Mouse (Mus musculus) lung, embryonic 14.5 days (tissue): ENCODE results near the gene Vmn1r127. TPM values are rescaled to one million over a fixed set of nuclear protein-coding genes. Genes with fewer than 3 reads are reported as not detected.
"Not testable (repeated sequence)": the region's sequence is repeated elsewhere in the genome, so short reads cannot be mapped to it uniquely, and the experiment has no call there.

Source experiments
- ATAC-seq: fragments of 200-750 bp; cut with Nextera tagmentation; 2 replicates; pipeline ENCODE4 v1.8.0; 2017; ENCODE audit warnings: mild to moderate bottlenecking, moderate TSS enrichment, moderate library complexity; ENCODE audit not compliant: insufficient read depth
- DNase-seq: peaks from one replicate; pipeline ENCODE4 v3.0.0-alpha.2; 2015
- H3K27ac ChIP-seq: fragments of 300-500 bp; sonication (generic); 2 replicates; pipeline ENCODE4 v1.5.1; 2014; ENCODE audit warnings: low read depth, mild to moderate bottlenecking, moderate library complexity
- H3K27me3 ChIP-seq: fragments of 300-500 bp; sonication (generic); 2 replicates; pipeline ENCODE4 v1.6.1; 2014; ENCODE audit warnings: low read length, control low read depth; ENCODE audit not compliant: insufficient read depth
- H3K36me3 ChIP-seq: fragments of 300-500 bp; sonication (generic); 2 replicates; pipeline ENCODE4 v1.6.1; 2014; ENCODE audit warnings: control low read depth; ENCODE audit not compliant: insufficient read depth
- H3K4me1 ChIP-seq: fragments of 300-500 bp; sonication (generic); 2 replicates; pipeline ENCODE4 v1.6.1; 2014; ENCODE audit warnings: antibody characterized with exemption, control low read depth; ENCODE audit not compliant: insufficient read depth
- H3K4me2 ChIP-seq: fragments of 300-500 bp; sonication (generic); 2 replicates; pipeline ENCODE4 v1.6.1; 2014; ENCODE audit warnings: mild to moderate bottlenecking
- H3K4me3 ChIP-seq: fragments of 300-500 bp; sonication (generic); 2 replicates; pipeline ENCODE4 v1.5.1; 2014; ENCODE audit warnings: low read depth, low read length
- H3K9ac ChIP-seq: fragments of 300-500 bp; sonication (generic); 2 replicates; pipeline ENCODE4 v1.6.1; 2014
- H3K9me3 ChIP-seq: fragments of 300-500 bp; sonication (generic); 2 replicates; pipeline ENCODE4 v1.6.1; 2016; ENCODE audit warnings: low read depth, low read length, control low read depth
- WGBS: fragments of 180-500 bp; shearing (Covaris S2); extraction: QIAGEN DNeasy Blood & Tissue Kit; methylation state at CpG from one replicate; pipeline ENCODE4 v1.1.7; 2014; 5-methylcytosine and 5-hydroxymethylcytosine counted together
- polyA plus RNA-seq: library from polyadenylated mRNA; unstranded; fragments of >200 nt; fragmentation: Nextera tagmentation; extraction: Ambion mirVana; gene quantifications from 2 replicates; pipeline ENCODE4 v1.2.1, GENCODE M21; 2014

Vmn1r127 gene
- polyA plus RNA-seq, result not detected in 2 replicates

- not testable (repeated sequence) for H3K9me3 ChIP-seq, H3K9ac ChIP-seq, H3K27me3 ChIP-seq, H3K27ac ChIP-seq, H3K4me1 ChIP-seq, DNase-seq, H3K4me2 ChIP-seq, ATAC-seq, H3K36me3 ChIP-seq, H3K4me3 ChIP-seq
- no CpG with 5 or more reads among the region's 3 CpGs for WGBS
Measured at GRCm38 (mm10) chr7:21319761-21320160, at the start of gene Vmn1r127. Vmn1r127 (minus strand) TSS chr7:21319861.

GRCm38 (mm10) chr7:21361191-21361590, 41.5 kb upstream of the Vmn1r127 start, which contains the start of gene Vmn1r129:
Vmn1r129 (minus strand) TSS chr7:21361291.
- not testable (repeated sequence) for H3K9ac ChIP-seq

GRCm38 (mm10) chr7:21349073-21349472, 29.4 kb upstream of the Vmn1r127 start, which contains the start of gene Vmn1r128:
Vmn1r128 (plus strand) TSS chr7:21349373.
- H3K4me1 ChIP-seq, H3K9ac ChIP-seq, H3K27ac ChIP-seq, H3K4me2 ChIP-seq, H3K27me3 ChIP-seq, H3K36me3 ChIP-seq, H3K4me3 ChIP-seq, DNase-seq, ATAC-seq, H3K9me3 ChIP-seq: not testable (repeated sequence)
- 66% methylated on average over 1 of the region's 1 CpGs for WGBS

More at GRCm38 (mm10) chr7:21361191-21361590, 41.5 kb upstream of the Vmn1r127 start, which contains the start of gene Vmn1r129:
- H3K27ac ChIP-seq, H3K4me2 ChIP-seq, H3K4me1 ChIP-seq, H3K9me3 ChIP-seq, H3K36me3 ChIP-seq, H3K4me3 ChIP-seq, ATAC-seq, DNase-seq, H3K27me3 ChIP-seq: not testable (repeated sequence)
- WGBS, result no CpG with 5 or more reads among the region's 1 CpGs

GRCm38 (mm10) chr7:21301367-21301766, 18.3 kb downstream of the Vmn1r127 start, which contains the start of gene Vmn1r126:
Vmn1r126 (minus strand) TSS chr7:21301467.
- H3K27me3 ChIP-seq, H3K4me2 ChIP-seq, DNase-seq, H3K9me3 ChIP-seq, H3K36me3 ChIP-seq, ATAC-seq, H3K27ac ChIP-seq, H3K9ac ChIP-seq, H3K4me1 ChIP-seq, H3K4me3 ChIP-seq: not testable (repeated sequence)
- WGBS, result no CpG with 5 or more reads among the region's 5 CpGs

DNA sequence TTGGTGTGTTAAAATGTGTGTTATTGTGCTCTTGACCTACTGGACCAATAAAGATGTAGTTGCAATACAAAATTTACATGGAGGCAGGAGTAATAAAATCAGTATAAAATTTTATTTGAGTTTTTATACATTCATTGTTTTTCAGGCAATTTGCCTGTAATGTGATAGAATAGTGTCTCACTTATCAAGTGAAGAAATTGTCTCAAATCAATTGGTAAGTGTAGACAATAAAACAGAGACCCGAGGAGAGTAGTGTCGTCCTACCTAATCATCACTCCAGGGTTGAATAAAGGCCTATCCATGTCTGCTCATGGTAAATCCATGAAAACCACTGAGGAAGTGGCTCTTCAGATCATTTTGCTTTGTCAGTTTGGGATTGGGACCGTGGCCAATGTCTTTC, 47.8 kb downstream of the Vmn1r127 start, which contains the start of gene Vmn1r125:
TSS of gene Vmn1r125 (plus strand) at position 301 of the 400 bp plus-strand sequence.
- not testable (repeated sequence) for ATAC-seq, H3K4me2 ChIP-seq, H3K36me3 ChIP-seq, H3K27ac ChIP-seq, H3K27me3 ChIP-seq, H3K4me1 ChIP-seq, H3K4me3 ChIP-seq, H3K9me3 ChIP-seq, DNase-seq, H3K9ac ChIP-seq
- WGBS, result 63% methylated on average over 3 of the region's 3 CpGs

Other genes starting within 250 kb of the Vmn1r127 start
- not detected in 2 replicates for gene Vmn1r121, start 221.3 kb downstream of the Vmn1r127 start, polyA plus RNA-seq
- gene Vmn1r122, start 185.7 kb downstream of the Vmn1r127 start, polyA plus RNA-seq, result not detected in 2 replicates
- gene Vmn1r123, start 157.7 kb downstream of the Vmn1r127 start, polyA plus RNA-seq, result not detected in 2 replicates
- not detected in 2 replicates for gene Gm5157, start 129.4 kb downstream of the Vmn1r127 start, polyA plus RNA-seq
- not detected in 2 replicates for gene Vmn1r124, start 59.2 kb downstream of the Vmn1r127 start, polyA plus RNA-seq
- gene Vmn1r125, start 47.7 kb downstream of the Vmn1r127 start, polyA plus RNA-seq, result not detected in 2 replicates
- not detected in 2 replicates for gene Vmn1r126, start 18.4 kb downstream of the Vmn1r127 start, polyA plus RNA-seq
- gene Vmn1r128, start 29.5 kb upstream of the Vmn1r127 start, polyA plus RNA-seq, result not detected in 2 replicates
- gene Vmn1r129, start 41.4 kb upstream of the Vmn1r127 start, polyA plus RNA-seq, result not detected in 2 replicates
- gene Gm6882, start 112.9 kb upstream of the Vmn1r127 start, polyA plus RNA-seq, result not detected in 2 replicates
- not detected in 2 replicates for gene Vmn1r130, start 191.9 kb upstream of the Vmn1r127 start, polyA plus RNA-seq
- gene Vmn1r131, start 226.2 kb upstream of the Vmn1r127 start, polyA plus RNA-seq, result not detected in 2 replicates